Mouse (Mus musculus) layer of hippocampus, adult 2 months (tissue): Measurements from ENCODE around the gene Trpv6. TPM values are rescaled to one million over a fixed set of nuclear protein-coding genes. Genes with fewer than 3 reads are reported as not detected.

Experiments
- DNase-seq, 2 experiments: peaks; one replicate each; pipeline ENCODE4 v3.0.0; 2022; ENCODE audit warnings: low spot score in 2 of 2
- H3K27ac ChIP-seq: fragments of 200-600 bp; 2 replicates; pipeline ENCODE4 v1.8.1; 2022
- H3K4me3 ChIP-seq: fragments of 200-600 bp; 2 replicates; pipeline ENCODE4 v1.8.1; 2022; ENCODE audit warnings: mild to moderate bottlenecking
- CTCF ChIP-seq: fragments of 200-600 bp; conservative IDR thresholded peaks from 2 replicates; pipeline ENCODE4 v1.8.1; 2022; ENCODE audit warnings: antibody characterized with exemption, mild to moderate bottlenecking, moderate library complexity
- total RNA-seq, 2 experiments: library from RNA; stranded (reverse); gene quantifications; 2 replicates each; pipeline ENCODE4 v1.2.3; 2021

The Trpv6 gene
- total RNA-seq, 2 experiments from 2014 or later: 0.61 to 0.83 TPM

DNA sequence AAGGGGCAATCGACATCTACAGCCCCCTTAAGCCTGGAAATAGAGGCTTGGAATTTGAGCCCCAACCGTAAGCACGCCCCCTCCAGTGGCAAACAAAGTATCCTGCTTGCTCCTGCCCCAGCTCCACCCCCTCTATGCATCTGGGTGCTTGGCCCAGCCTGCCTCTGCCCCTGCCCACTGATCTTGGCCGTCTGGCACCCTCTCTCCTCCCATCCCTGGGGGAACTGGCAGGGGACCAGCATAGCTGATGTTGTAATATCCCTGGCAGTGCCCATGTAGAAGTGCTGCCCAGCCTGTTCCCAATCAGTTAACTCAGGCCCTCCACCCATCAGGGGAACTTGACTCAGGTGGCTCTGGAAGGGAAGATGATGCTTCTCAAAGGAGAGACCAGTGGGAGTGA is 30.0 kb downstream of the Trpv6 start:
- DNase-seq: peak; percentile 38 to 68
- H3K27ac ChIP-seq: peak overlapping the region; percentile 82
- no peak for TF ChIP-seq CTCF
- peak overlapping the region; percentile 81 for H3K4me3 ChIP-seq

GRCm38 (mm10) chr6:41605794-41606104 is 30.5 kb downstream of the Trpv6 start:
- TF ChIP-seq CTCF: no peak
- Histone ChIP-seq H3K4me3 (peak overlapping the region; percentile 81), H3K27ac (peak overlapping the region; percentile 82)
- DNase-seq: no peak

DNA sequence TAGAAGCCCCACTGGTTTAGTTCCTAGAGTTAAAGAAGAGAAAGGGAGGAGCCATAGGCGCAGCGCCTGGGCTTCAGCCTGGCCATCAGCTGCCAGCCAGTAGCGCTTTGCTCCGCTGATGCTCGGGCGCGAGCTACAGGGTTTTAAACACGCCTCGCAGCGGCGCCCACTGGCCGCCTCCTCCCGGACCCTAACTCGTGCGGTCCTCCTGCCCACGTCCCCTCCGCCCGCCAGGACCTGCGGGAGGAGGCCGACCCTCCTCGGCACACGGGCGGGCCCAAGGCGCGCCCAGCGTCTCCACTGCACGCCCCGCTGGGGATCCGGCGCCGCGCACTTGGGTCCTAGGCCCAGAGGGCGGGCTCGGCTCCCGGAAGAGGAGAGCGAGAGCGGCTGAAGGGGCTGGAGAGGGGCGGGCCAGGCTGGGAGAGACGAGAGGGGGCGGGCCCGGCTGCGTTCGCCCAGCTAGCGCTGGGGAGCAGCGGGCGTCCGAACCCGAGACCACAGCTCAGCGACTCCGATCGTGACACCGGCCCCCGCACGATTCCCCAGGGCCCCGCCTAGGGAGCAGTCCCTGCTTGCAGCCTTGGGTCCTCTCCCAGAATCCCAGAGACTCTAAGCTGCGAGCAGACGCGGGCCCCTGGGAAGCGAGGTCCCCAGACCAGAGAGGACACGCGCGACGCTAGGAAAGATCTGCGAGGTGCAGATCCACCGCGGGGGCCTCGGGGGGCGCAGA is 31.0 kb downstream of the Trpv6 start, which contains the start of gene Ephb6:
Gene Ephb6 (plus strand): TSS at position 422 of the 733 bp plus-strand sequence.
- Histone ChIP-seq H3K27ac (peak within 1 kb of the TSS; percentile 82), H3K4me3 (peak within 1 kb of the TSS; percentile 81)
- TF ChIP-seq CTCF: no peak
- peak; percentile 43 to 49 for DNase-seq

DNA sequence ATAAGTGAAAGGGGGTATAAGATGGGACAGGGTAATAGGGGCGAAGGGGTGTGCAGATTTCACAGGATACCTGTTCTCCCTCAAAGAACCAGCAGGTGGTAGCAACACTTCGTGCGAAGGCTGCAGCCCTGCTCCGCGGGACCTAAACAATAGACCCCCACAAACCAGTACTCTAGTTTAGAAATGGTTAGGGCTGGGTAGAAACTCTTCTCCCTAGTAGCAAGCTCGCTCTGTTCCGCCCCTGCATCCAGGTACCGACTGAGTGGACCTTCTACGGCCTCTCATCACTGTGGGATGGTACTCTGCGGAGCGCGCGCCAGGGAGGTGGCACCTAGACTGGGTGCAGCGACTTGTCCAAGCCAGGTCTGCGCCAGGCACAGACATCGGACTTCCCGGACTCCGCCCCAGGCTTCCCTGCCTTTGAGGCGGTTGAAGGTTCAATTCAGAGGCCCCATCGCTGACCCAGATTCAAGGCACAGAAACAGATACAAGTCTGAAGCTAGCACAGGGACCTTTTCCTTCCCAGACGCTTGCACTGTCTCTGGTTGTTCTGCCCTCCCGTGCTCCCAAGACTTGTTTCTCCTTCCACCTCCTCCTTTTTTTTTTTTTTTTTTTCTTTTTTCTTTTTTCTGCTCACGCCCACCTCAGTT is 31.7 kb downstream of the Trpv6 start:
- peak; percentile 82 for TF ChIP-seq CTCF
- peak overlapping the region; percentile 82 for H3K27ac ChIP-seq
- DNase-seq: peak; percentile 55 to 58
- peak overlapping the region; percentile 81 for H3K4me3 ChIP-seq

- no peak for DNase-seq
- TF ChIP-seq CTCF: no peak
- Histone ChIP-seq H3K4me3 (no peak overlapping the region), H3K27ac (no peak overlapping the region)
Observed at GRCm38 (mm10) chr6:41582189-41582588, 54.0 kb downstream of the Trpv6 start.

GRCm38 (mm10) chr6:41581295-41581694 is 54.9 kb downstream of the Trpv6 start:
- H3K4me3 ChIP-seq: no peak overlapping the region
- H3K27ac ChIP-seq: no peak overlapping the region
- DNase-seq: no peak
- no peak for TF ChIP-seq CTCF

- no peak for DNase-seq
- Histone ChIP-seq H3K27ac (no peak overlapping the region), H3K4me3 (no peak overlapping the region)
- no peak for TF ChIP-seq CTCF
Observed at GRCm38 (mm10) chr6:41577297-41577696, 58.9 kb downstream of the Trpv6 start.

- Histone ChIP-seq H3K27ac (no peak overlapping the region), H3K4me3 (no peak overlapping the region)
- TF ChIP-seq CTCF: no peak
- DNase-seq: no peak
Observed at GRCm38 (mm10) chr6:41576526-41577097, 59.6 kb downstream of the Trpv6 start.

Other genes with a start within 250 kb of the Trpv6 start
- not detected for gene Gm5771, start 244.0 kb downstream of the Trpv6 start, total RNA-seq
- gene Gm10334, start 190.3 kb downstream of the Trpv6 start, total RNA-seq: not detected
- not detected for gene Prss1, start 177.5 kb downstream of the Trpv6 start, total RNA-seq
- not detected for gene Prss2, start 114.6 kb downstream of the Trpv6 start, total RNA-seq
- 10 to 100 TPM; 74.3 to 77.3 TPM for gene Ephb6, start 30.9 kb downstream of the Trpv6 start, total RNA-seq
- not detected for gene Trpv5, start 44.4 kb upstream of the Trpv6 start, total RNA-seq
- not detected for gene Llcfc1, start 48.0 kb upstream of the Trpv6 start, total RNA-seq
- not detected for gene Kel, start 67.9 kb upstream of the Trpv6 start, total RNA-seq
- not detected for gene Olfr459, start 138.8 kb upstream of the Trpv6 start, total RNA-seq
- not detected for gene Pip, start 211.1 kb upstream of the Trpv6 start, total RNA-seq
- not detected for gene Sval2, start 216.6 kb upstream of the Trpv6 start, total RNA-seq